Mouse (Mus musculus) CH12.LX (cell line): ENCODE results near the gene Srms. TPM values are rescaled to one million over a fixed set of nuclear protein-coding genes. Genes with fewer than 3 reads are reported as not detected.

Source experiments
- DNase-seq: peaks from one replicate; pipeline ENCODE4 v3.0.0-alpha.2; 2013; ENCODE audit errors: extremely low read depth
- H3K27ac ChIP-seq: 2 replicates; pipeline ENCODE4 v1.5.1; 2012; ENCODE audit warnings: low read depth, mild to moderate bottlenecking, control low read depth, moderate library complexity; ENCODE audit not compliant: insufficient read depth
- H3K27me3 ChIP-seq: replicated peaks from 2 replicates; pipeline ENCODE3; 2012; ENCODE audit warnings: inconsistent platforms
- H3K36me3 ChIP-seq, 2 experiments: replicated peaks in 1 of 2; 2 replicates each; pipeline versions ENCODE3 to v1.6.1; 2012; ENCODE audit warnings: inconsistent platforms in 1 of 2, low read length in 1 of 2, mild to moderate bottlenecking in 1 of 2, mixed read lengths in 1 of 2, moderate library complexity in 1 of 2; ENCODE audit not compliant: control insufficient read depth in 1 of 2, insufficient read depth in 1 of 2
- H3K4me1 ChIP-seq, 2 experiments: 2 replicates each; pipeline ENCODE4 v1.6.1; 2012; ENCODE audit warnings: inconsistent platforms in 1 of 2, moderate library complexity in 1 of 2; ENCODE audit not compliant: insufficient read depth in 2 of 2, control insufficient read depth in 1 of 2
- H3K4me2 ChIP-seq: 2 replicates; pipeline ENCODE4 v1.6.1; 2012; ENCODE audit warnings: low read depth, mild to moderate bottlenecking, control low read depth; ENCODE audit not compliant: poor library complexity, insufficient read depth, severe bottlenecking
- H3K4me3 ChIP-seq, 3 experiments: fragments of 150-350 bp in 1 of 3; sonication (generic) in 1 of 3; replicated peaks in 1 of 3; 2 replicates each; pipeline versions ENCODE3 to v1.5.1; 2011 to 2012; ENCODE audit warnings: low read depth in 2 of 3, low read length in 2 of 3, mild to moderate bottlenecking in 2 of 3, moderate library complexity in 2 of 3, control low read depth in 1 of 3, improper control_type of control experiment in 1 of 3, inconsistent platforms in 1 of 3, mixed read lengths in 1 of 3; ENCODE audit not compliant: poor library complexity in 1 of 3
- H3K79me2 ChIP-seq: replicated peaks from 2 replicates; pipeline ENCODE4 v1.6.1; 2012; ENCODE audit warnings: mild to moderate bottlenecking, moderate library complexity; ENCODE audit not compliant: control insufficient read depth, poor library complexity, insufficient read depth, severe bottlenecking; ENCODE audit errors: extremely low read depth
- H3K9ac ChIP-seq: 2 replicates; pipeline ENCODE4 v1.6.1; 2012; ENCODE audit warnings: low read depth, mild to moderate bottlenecking, control low read depth, moderate library complexity; ENCODE audit not compliant: insufficient read depth
- H3K9me3 ChIP-seq: replicated peaks from 2 replicates; pipeline ENCODE3; 2012; ENCODE audit warnings: low read length, inconsistent platforms, mixed read lengths
- BHLHE40 ChIP-seq: IDR thresholded peaks from 2 replicates; pipeline ENCODE4 v1.6.1; 2011; ENCODE audit warnings: mild to moderate bottlenecking, low read depth, low read length, improper control_type of control experiment
- CHD2 ChIP-seq: IDR thresholded peaks from 2 replicates; pipeline ENCODE4 v1.6.1; 2011; ENCODE audit warnings: low read length, improper control_type of control experiment
- CTCF ChIP-seq, 2 experiments: IDR thresholded peaks in 1 of 2; conservative IDR thresholded peaks in 1 of 2; 2 replicates each; pipeline ENCODE4 v1.5.1; 2011 to 2012; ENCODE audit warnings: low read depth in 2 of 2, low read length in 2 of 2, improper control_type of control experiment in 1 of 2, inconsistent platforms in 1 of 2, mild to moderate bottlenecking in 1 of 2, moderate library complexity in 1 of 2
- E2F4 ChIP-seq: IDR thresholded peaks from 2 replicates; pipeline ENCODE4 v1.6.1; 2011; ENCODE audit warnings: low read depth, low read length, improper control_type of control experiment; ENCODE audit not compliant: insufficient replicate concordance
- ELF1 ChIP-seq: IDR thresholded peaks from 2 replicates; pipeline ENCODE4 v1.6.1; 2014; ENCODE audit warnings: low read depth, mild to moderate bottlenecking, inconsistent platforms, low read length, improper control_type of control experiment
- EP300 ChIP-seq: IDR thresholded peaks from 2 replicates; pipeline ENCODE4 v1.6.1; 2011; ENCODE audit warnings: low read length, improper control_type of control experiment
- ETS1 ChIP-seq: conservative IDR thresholded peaks from 2 replicates; pipeline ENCODE4 v1.6.1; 2012; ENCODE audit warnings: low read depth, mild to moderate bottlenecking, inconsistent platforms, low read length, improper control_type of control experiment, moderate library complexity
- GABPA ChIP-seq: IDR thresholded peaks from 2 replicates; pipeline ENCODE4 v1.6.1; 2012; ENCODE audit warnings: low read depth, low read length, improper control_type of control experiment, inconsistent platforms; ENCODE audit not compliant: insufficient replicate concordance
- HCFC1 ChIP-seq: IDR thresholded peaks from 2 replicates; pipeline ENCODE4 v1.6.1; 2012; ENCODE audit warnings: low read depth, mild to moderate bottlenecking, inconsistent platforms, low read length, improper control_type of control experiment
- IRF4 ChIP-seq: IDR thresholded peaks from 2 replicates; pipeline ENCODE4 v1.6.1; 2014; ENCODE audit warnings: low read depth, mild to moderate bottlenecking, inconsistent platforms, low read length, improper control_type of control experiment
- JUN ChIP-seq: IDR thresholded peaks from 2 replicates; pipeline ENCODE4 v1.6.1; 2011; ENCODE audit warnings: low read depth, mild to moderate bottlenecking, low read length, improper control_type of control experiment, moderate library complexity; ENCODE audit not compliant: insufficient read depth
- MAX ChIP-seq: IDR thresholded peaks from 2 replicates; pipeline ENCODE4 v1.6.1; 2011; ENCODE audit warnings: low read length, improper control_type of control experiment
- MAZ ChIP-seq: IDR thresholded peaks from 2 replicates; pipeline ENCODE4 v1.6.1; 2012; ENCODE audit warnings: low read depth, mild to moderate bottlenecking, inconsistent platforms, low read length, improper control_type of control experiment, moderate library complexity
- MEF2A ChIP-seq: IDR thresholded peaks from 2 replicates; pipeline ENCODE4 v1.6.1; 2014; ENCODE audit warnings: low read depth, mild to moderate bottlenecking, inconsistent platforms, low read length, improper control_type of control experiment, borderline replicate concordance
- MXI1 ChIP-seq: IDR thresholded peaks from 2 replicates; pipeline ENCODE4 v1.6.1; 2011; ENCODE audit warnings: mild to moderate bottlenecking, low read depth, low read length, improper control_type of control experiment
- NRF1 ChIP-seq: IDR thresholded peaks from 2 replicates; pipeline ENCODE4 v1.6.1; 2014; ENCODE audit warnings: low read depth, mild to moderate bottlenecking, inconsistent platforms, low read length, improper control_type of control experiment, moderate library complexity
- PAX5 ChIP-seq: IDR thresholded peaks from 2 replicates; pipeline ENCODE4 v1.6.1; 2012; ENCODE audit warnings: low read length, inconsistent platforms, mixed read lengths
- POLR2A ChIP-seq: IDR thresholded peaks from 2 replicates; pipeline ENCODE4 v1.6.1; 2011; ENCODE audit warnings: low read depth, mild to moderate bottlenecking, improper control_type of control experiment, low read length
- POLR2AphosphoS2 ChIP-seq: IDR thresholded peaks from 2 replicates; pipeline ENCODE4 v1.6.1; 2011; ENCODE audit warnings: low read depth, low read length, improper control_type of control experiment
- RCOR1 ChIP-seq: conservative IDR thresholded peaks from 2 replicates; pipeline ENCODE4 v1.6.1; 2012; ENCODE audit warnings: low read depth, mild to moderate bottlenecking, inconsistent platforms, low read length, improper control_type of control experiment
- SIN3A ChIP-seq: IDR thresholded peaks from 2 replicates; pipeline ENCODE4 v1.6.1; 2012; ENCODE audit warnings: low read length, improper control_type of control experiment, inconsistent platforms
- SMC3 ChIP-seq: IDR thresholded peaks from 2 replicates; pipeline ENCODE4 v1.6.1; 2011; ENCODE audit warnings: low read depth, low read length, improper control_type of control experiment
- TBP ChIP-seq: conservative IDR thresholded peaks from 2 replicates; pipeline ENCODE4 v1.6.1; 2011; ENCODE audit warnings: low read depth, low read length, improper control_type of control experiment
- TCF12 ChIP-seq: IDR thresholded peaks from 2 replicates; pipeline ENCODE4 v1.6.1; 2014; ENCODE audit warnings: low read depth, mild to moderate bottlenecking, inconsistent platforms, low read length, improper control_type of control experiment
- UBTF ChIP-seq: IDR thresholded peaks from 2 replicates; pipeline ENCODE4 v1.6.1; 2012; ENCODE audit warnings: low read depth, mild to moderate bottlenecking, inconsistent platforms, low read length, improper control_type of control experiment, moderate library complexity
- USF1 ChIP-seq: IDR thresholded peaks from 2 replicates; pipeline ENCODE4 v1.6.1; 2014; ENCODE audit warnings: low read depth, mild to moderate bottlenecking, inconsistent platforms, low read length, improper control_type of control experiment
- ZC3H11A ChIP-seq: IDR thresholded peaks from 2 replicates; pipeline ENCODE4 v1.6.1; 2012; ENCODE audit warnings: low read depth, mild to moderate bottlenecking, inconsistent platforms, low read length, improper control_type of control experiment
- ZKSCAN1 ChIP-seq: IDR thresholded peaks from 2 replicates; pipeline ENCODE4 v1.6.1; 2012; ENCODE audit warnings: low read depth, inconsistent platforms, low read length, improper control_type of control experiment, borderline replicate concordance
- ZMIZ1 ChIP-seq: IDR thresholded peaks from 2 replicates; pipeline ENCODE4 v1.6.1; 2012; ENCODE audit warnings: low read depth, mild to moderate bottlenecking, inconsistent platforms, low read length, improper control_type of control experiment
- dilution Hi-C: fragments of 300-500 bp; cut with MboI; formaldehyde crosslinking; loops from 2 replicates; pipeline ENCODE4 v1.14.3; 2020; ENCODE audit warnings: low sequenced_read_pairs; ENCODE audit not compliant: extremely low pct_unique_long_range_greater_than_20kb, extremely low pct_ligation_motif_present
- in situ Hi-C: fragments of 300-500 bp; cut with MboI; formaldehyde crosslinking; loops from 3 replicates; pipeline ENCODE4 v1.14.3; 2019; ENCODE audit warnings: low sequenced_read_pairs, low pct_ligation_motif_present, low pct_unique_long_range_greater_than_20kb, mixed read lengths
- polyA plus RNA-seq: library from polyadenylated mRNA; unstranded; fragments of >175 nt; gene quantifications from 2 replicates; pipeline ENCODE4 v1.2.1, GENCODE M21; 2012; ENCODE audit warnings: low read depth; ENCODE audit not compliant: insufficient read length
- total RNA-seq, 2 experiments: library from RNA; depleted of rRNA; stranded (reverse); fragments of 300-350 nt in 1 of 2; fragments of >200 nt in 1 of 2; gene quantifications; 2 replicates each; pipeline ENCODE4 v1.2.3; 2012 to 2014

Srms gene
- total and polyA plus RNA-seq, 3 experiments, result 0.08 to 0.41 (median 0.13) TPM

DNA sequence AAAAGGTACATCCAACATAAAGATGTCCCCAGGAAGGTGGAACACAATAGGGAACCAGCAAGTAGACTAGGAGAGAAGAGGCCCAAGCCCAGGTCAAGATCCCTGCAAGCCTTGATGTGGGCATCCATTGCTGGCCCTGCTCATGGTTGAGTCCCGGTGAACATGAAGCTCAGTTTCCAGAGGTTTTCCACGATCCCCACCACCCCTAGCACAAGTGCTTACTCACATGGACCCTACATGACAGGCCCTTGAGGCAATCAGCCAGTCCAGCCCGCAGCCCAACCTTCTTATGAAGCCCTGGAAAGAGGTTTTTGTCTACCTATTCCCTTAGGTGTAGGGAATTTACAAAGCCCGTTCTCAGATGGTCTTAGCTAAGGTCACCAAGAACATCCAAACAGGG, 55.8 kb downstream of the Srms start:
- Histone ChIP-seq H3K4me2 (no peak overlapping the region), H3K9ac (no peak overlapping the region), H3K4me3 (no peak overlapping the region), H3K9me3 (no peaks in the 10 kb centered on the region), H3K79me2 (no peaks in the 10 kb centered on the region), H3K27ac (no peak overlapping the region), H3K36me3 (no peaks in the 10 kb centered on the region), H3K27me3 (peaks cover 55% of the 10 kb centered on the region), H3K4me1 (peaks cover 0 to 8% of the 10 kb centered on the region in 2 experiments; a peak in 2 of 4 replicates)
- in situ Hi-C loops, result no loop called here
- TF ChIP-seq CHD2, result no peak
- TF ChIP-seq NRF1, result no peak
- TF ChIP-seq RCOR1, result no peak
- no peak for TF ChIP-seq SMC3
- TF ChIP-seq MAX, result no peak
- TF ChIP-seq MEF2A, result no peak
- TF ChIP-seq IRF4, result no peak
- no peak for TF ChIP-seq ZMIZ1
- TF ChIP-seq TBP, result no peak
- TF ChIP-seq GABPA, result no peak
- TF ChIP-seq PAX5, result no peak
- TF ChIP-seq ELF1, result no peak
- no peak for TF ChIP-seq JUN
- TF ChIP-seq MXI1, result no peak
- TF ChIP-seq SIN3A, result no peak
- no peak for TF ChIP-seq MAZ
- TF ChIP-seq POLR2AphosphoS2, result no peak
- DNase-seq, result no peak
- dilution Hi-C loops, result no loop called here

- DNase-seq, result no peak
- TF ChIP-seq UBTF (no peak), EP300 (no peak), SIN3A (no peak), POLR2A (no peak), CHD2 (no peak), BHLHE40 (no peak), HCFC1 (no peak), E2F4 (no peak), ZC3H11A (no peak), ZKSCAN1 (no peak), CTCF (conservative IDR thresholded peaks at IDR 0.05 in 1 of 2, IDR thresholded peaks at IDR 0.05 in 1 of 2; ENCODE audit: low read depth in 2 of 2, low read length in 2 of 2) (no peak), TCF12 (no peak), ETS1 (no peak), MXI1 (no peak), MAZ (no peak), PAX5 (no peak), USF1 (no peak)
- Histone ChIP-seq H3K27me3 (peaks cover 55% of the 10 kb centered on the region), H3K79me2 (no peaks in the 10 kb centered on the region), H3K9ac (no peak within 1 kb of the TSS), H3K27ac (no peak within 1 kb of the TSS), H3K4me2 (no peak within 1 kb of the TSS), H3K36me3 (no peaks in the 10 kb centered on the region), H3K4me3 (no peak within 1 kb of the TSS), H3K9me3 (no peaks in the 10 kb centered on the region), H3K4me1 (peaks cover 0 to 8% of the 10 kb centered on the region in 2 experiments; a peak in 2 of 4 replicates)
- in situ Hi-C loops, result no loop called here
- dilution Hi-C loops, result no loop called here
These were observed 56.5 kb downstream of the Srms start, which contains the start of gene Eef1a2 for GRCm38 (mm10) chr2:181156248-181157121. Eef1a2 (minus strand) TSS chr2:181157014.
